Mouse (Mus musculus) brain, embryonic 14.5 days (tissue): ENCODE results near the gene Gdap1l1.

Source experiments
- CTCF ChIP-seq: fragments of 200-500 bp; IDR thresholded peaks from 2 replicates; pipeline ENCODE4 v1.5.1; 2012; ENCODE audit warnings: inconsistent platforms, mild to moderate bottlenecking, moderate library complexity, borderline replicate concordance; ENCODE audit not compliant: insufficient read depth, insufficient read length; ENCODE audit errors: extremely low read depth
- POLR2A ChIP-seq: fragments of 200-500 bp; IDR thresholded peaks from 2 replicates; pipeline ENCODE4 v1.6.1; 2012; ENCODE audit warnings: mild to moderate bottlenecking, inconsistent platforms, borderline replicate concordance; ENCODE audit not compliant: poor library complexity, insufficient read depth, insufficient read length, severe bottlenecking; ENCODE audit errors: extremely low read depth

GRCm38 (mm10) chr2:163503191-163503590 lies 64.9 kb downstream of the Gdap1l1 start:
- TF ChIP-seq CTCF (no peak), POLR2A (no peak)
